Mouse (Mus musculus): Measurements from ENCODE around the gene Slc38a10. TPM values are rescaled to one million over a fixed set of nuclear protein-coding genes. Genes with fewer than 3 reads are reported as not detected.

The Slc38a10 gene
- polyA plus RNA-seq, 1 experiment: 81.9 TPM

GRCm38 (mm10) chr11:120185316-120186141 is 34.4 kb upstream of the Slc38a10 start:
- TF ChIP-seq POLR2A (IDR thresholded peaks at IDR 0.05; ENCODE audit: low read depth, low read length) (no peak), CTCF (IDR thresholded peaks at IDR 0.05; ENCODE audit: extremely low read depth, insufficient read depth, insufficient read length, insufficient replicate concordance) (no peak)
- peak overlapping the region; percentile 79 for H3K27ac ChIP-seq (ENCODE audit: insufficient read depth, low read length)
- no peak for DNase-seq (ENCODE audit: low read depth in 1 of 2, low spot score in 2 of 2)
- H3K27me3 ChIP-seq (ENCODE audit: control insufficient read depth, insufficient read depth, low read length): peaks cover 16% of the 10 kb centered on the region
- no peaks in the 10 kb centered on the region for H3K36me3 ChIP-seq (ENCODE audit: control insufficient read depth, insufficient read depth, low read length)
- H3K4me1 ChIP-seq (ENCODE audit: control insufficient read depth, insufficient read depth, insufficient read length): peaks cover 6% of the 10 kb centered on the region
- peak overlapping the region; percentile 11; the same call in 1 of the 2 replicates for H3K4me3 ChIP-seq (ENCODE audit: extremely low read depth, insufficient read depth, insufficient read length)
- 54% methylated on average over 54 of the region's 54 CpGs for WGBS

- H3K36me3 ChIP-seq (ENCODE audit: control insufficient read depth, insufficient read depth, low read length): no peaks in the 10 kb centered on the region
- no peak overlapping the region for H3K4me3 ChIP-seq (ENCODE audit: extremely low read depth, insufficient read depth, insufficient read length)
- TF ChIP-seq POLR2A (IDR thresholded peaks at IDR 0.05; ENCODE audit: low read depth, low read length) (no peak), CTCF (IDR thresholded peaks at IDR 0.05; ENCODE audit: extremely low read depth, insufficient read depth, insufficient read length, insufficient replicate concordance) (no peak)
- DNase-seq (ENCODE audit: low read depth in 1 of 2, low spot score in 2 of 2): no peak
- peaks cover 14% of the 10 kb centered on the region for H3K27me3 ChIP-seq (ENCODE audit: control insufficient read depth, insufficient read depth, low read length)
- 83% methylated on average over 16 of the region's 16 CpGs for WGBS
- peak overlapping the region; percentile 79 for H3K27ac ChIP-seq (ENCODE audit: insufficient read depth, low read length)
- peaks cover 6% of the 10 kb centered on the region for H3K4me1 ChIP-seq (ENCODE audit: control insufficient read depth, insufficient read depth, insufficient read length)
Measured at GRCm38 (mm10) chr11:120184371-120185315, 33.5 kb upstream of the Slc38a10 start.

GRCm38 (mm10) chr11:120183708-120184107 is 32.6 kb upstream of the Slc38a10 start:
- Histone ChIP-seq H3K27me3 (ENCODE audit: control insufficient read depth, insufficient read depth, low read length) (peaks cover 11% of the 10 kb centered on the region), H3K4me1 (ENCODE audit: control insufficient read depth, insufficient read depth, insufficient read length) (peaks cover 2% of the 10 kb centered on the region; the same call in 1 of the 2 replicates), H3K36me3 (ENCODE audit: control insufficient read depth, insufficient read depth, low read length) (no peaks in the 10 kb centered on the region), H3K4me3 (ENCODE audit: extremely low read depth, insufficient read depth, insufficient read length) (no peak overlapping the region), H3K27ac (ENCODE audit: insufficient read depth, low read length) (0 out of 2 replicates have a peak overlapping the region, but pooled peaks have one; percentile 79)
- DNase-seq (ENCODE audit: low read depth in 1 of 2, low spot score in 2 of 2): no peak
- 90% methylated on average over 11 of the region's 11 CpGs for WGBS
- TF ChIP-seq POLR2A (IDR thresholded peaks at IDR 0.05; ENCODE audit: low read depth, low read length) (no peak), CTCF (IDR thresholded peaks at IDR 0.05; ENCODE audit: extremely low read depth, insufficient read depth, insufficient read length, insufficient replicate concordance) (no peak)

GRCm38 (mm10) chr11:120183180-120183579 is 32.0 kb upstream of the Slc38a10 start:
- WGBS: 92% methylated on average over 1 of the region's 1 CpGs
- no peaks in the 10 kb centered on the region for H3K36me3 ChIP-seq (ENCODE audit: control insufficient read depth, insufficient read depth, low read length)
- TF ChIP-seq CTCF (IDR thresholded peaks at IDR 0.05; ENCODE audit: extremely low read depth, insufficient read depth, insufficient read length, insufficient replicate concordance) (no peak), POLR2A (IDR thresholded peaks at IDR 0.05; ENCODE audit: low read depth, low read length) (no peak)
- no peaks in the 10 kb centered on the region for H3K4me1 ChIP-seq (ENCODE audit: control insufficient read depth, insufficient read depth, insufficient read length)
- no peak overlapping the region for H3K4me3 ChIP-seq (ENCODE audit: extremely low read depth, insufficient read depth, insufficient read length)
- no peak for DNase-seq (ENCODE audit: low read depth in 1 of 2, low spot score in 2 of 2)
- H3K27me3 ChIP-seq (ENCODE audit: control insufficient read depth, insufficient read depth, low read length): peaks cover 8% of the 10 kb centered on the region
- no peak overlapping the region for H3K27ac ChIP-seq (ENCODE audit: insufficient read depth, low read length)

GRCm38 (mm10) chr11:120182396-120183030 is 31.4 kb upstream of the Slc38a10 start:
- Histone ChIP-seq H3K27me3 (ENCODE audit: control insufficient read depth, insufficient read depth, low read length) (peaks cover 5% of the 10 kb centered on the region), H3K4me1 (ENCODE audit: control insufficient read depth, insufficient read depth, insufficient read length) (no peaks in the 10 kb centered on the region), H3K36me3 (ENCODE audit: control insufficient read depth, insufficient read depth, low read length) (no peaks in the 10 kb centered on the region), H3K27ac (ENCODE audit: insufficient read depth, low read length) (no peak overlapping the region), H3K4me3 (ENCODE audit: extremely low read depth, insufficient read depth, insufficient read length) (no peak overlapping the region)
- TF ChIP-seq CTCF (IDR thresholded peaks at IDR 0.05; ENCODE audit: extremely low read depth, insufficient read depth, insufficient read length, insufficient replicate concordance) (no peak), POLR2A (IDR thresholded peaks at IDR 0.05; ENCODE audit: low read depth, low read length) (no peak)
- DNase-seq (ENCODE audit: low read depth in 1 of 2, low spot score in 2 of 2): no peak
- WGBS: 73% methylated on average over 3 of the region's 3 CpGs

- no peak for DNase-seq (ENCODE audit: low read depth in 1 of 2, low spot score in 2 of 2)
- no peak for TF ChIP-seq POLR2A (IDR thresholded peaks at IDR 0.05; ENCODE audit: low read depth, low read length)
- no peak for TF ChIP-seq CTCF (IDR thresholded peaks at IDR 0.05; ENCODE audit: extremely low read depth, insufficient read depth, insufficient read length, insufficient replicate concordance)
- H3K4me1 ChIP-seq (ENCODE audit: control insufficient read depth, insufficient read depth, insufficient read length): no peaks in the 10 kb centered on the region
- H3K36me3 ChIP-seq (ENCODE audit: control insufficient read depth, insufficient read depth, low read length): no peaks in the 10 kb centered on the region
- no peaks in the 10 kb centered on the region for H3K27me3 ChIP-seq (ENCODE audit: control insufficient read depth, insufficient read depth, low read length)
- no peak overlapping the region for H3K4me3 ChIP-seq (ENCODE audit: extremely low read depth, insufficient read depth, insufficient read length)
- WGBS: 37% methylated on average over 3 of the region's 3 CpGs
- no peak overlapping the region for H3K27ac ChIP-seq (ENCODE audit: insufficient read depth, low read length)
Measured at GRCm38 (mm10) chr11:120181379-120181778, 30.2 kb upstream of the Slc38a10 start.
